Mouse (Mus musculus) ZHBTc4 (cell line): ENCODE data around the gene Cpsf2.

Experiments used
- DNase-seq: peaks from one replicate; pipeline ENCODE4 v3.0.0-alpha.2; 2011; ENCODE audit warnings: low read depth, low spot score

Cpsf2 gene

DNA sequence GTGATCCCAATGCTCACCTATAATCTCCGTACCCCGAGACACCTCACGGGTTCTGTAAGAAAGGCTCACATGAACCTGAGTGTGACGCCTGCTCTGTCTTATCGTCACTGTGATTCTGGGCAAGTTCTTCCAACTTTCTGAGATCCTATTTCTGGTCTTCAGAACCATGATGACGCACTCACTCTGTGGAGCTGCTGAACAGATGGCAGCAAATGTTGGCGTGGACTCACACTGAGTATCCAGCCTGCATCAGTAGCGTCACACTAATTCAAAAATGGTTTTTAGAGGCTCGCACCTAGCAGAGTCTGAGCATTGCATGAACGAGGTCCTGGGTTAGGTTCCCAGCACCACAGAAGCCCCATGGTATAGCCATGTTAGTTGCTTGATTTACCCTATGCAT is 80.0 kb downstream of the Cpsf2 start:
- DNase-seq = no peak
